Mouse (Mus musculus) frontal cortex, adult (tissue): ENCODE results near the gene Urgcp.
A peak's percentile ranks its signal among the peaks of the same experiment; 100 is the strongest.

Source experiments
- ATAC-seq: cut with Nextera tagmentation; 2 replicates; pipeline ENCODE4 v1.9.2; 2017; ENCODE audit warnings: mild to moderate bottlenecking, moderate library complexity, mixed read lengths; ENCODE audit not compliant: low TSS enrichment

Gene Urgcp

DNA sequence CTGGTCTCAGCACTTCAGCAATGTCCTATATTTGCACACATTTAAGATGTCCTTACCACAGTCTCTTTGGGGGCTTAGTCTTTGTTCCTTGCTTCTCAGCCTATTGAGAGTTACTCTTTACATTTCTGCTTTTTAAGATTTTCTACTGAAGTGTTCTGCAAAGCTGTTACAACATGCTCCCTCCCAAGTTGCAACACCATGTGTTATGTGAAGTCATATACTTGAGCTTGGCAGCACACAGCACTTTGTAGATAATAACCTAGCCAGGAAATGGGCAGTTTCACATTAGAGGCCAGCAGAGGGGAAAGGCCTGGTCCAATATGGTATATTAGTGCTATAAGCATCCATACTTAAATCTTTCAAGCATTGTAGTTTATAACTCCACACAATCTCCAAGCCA is 23.6 kb upstream of the Urgcp start:
- no peak for ATAC-seq

- no peak for ATAC-seq
Observed at GRCm38 (mm10) chr11:5782199-5782944, 20.2 kb upstream of the Urgcp start.

DNA sequence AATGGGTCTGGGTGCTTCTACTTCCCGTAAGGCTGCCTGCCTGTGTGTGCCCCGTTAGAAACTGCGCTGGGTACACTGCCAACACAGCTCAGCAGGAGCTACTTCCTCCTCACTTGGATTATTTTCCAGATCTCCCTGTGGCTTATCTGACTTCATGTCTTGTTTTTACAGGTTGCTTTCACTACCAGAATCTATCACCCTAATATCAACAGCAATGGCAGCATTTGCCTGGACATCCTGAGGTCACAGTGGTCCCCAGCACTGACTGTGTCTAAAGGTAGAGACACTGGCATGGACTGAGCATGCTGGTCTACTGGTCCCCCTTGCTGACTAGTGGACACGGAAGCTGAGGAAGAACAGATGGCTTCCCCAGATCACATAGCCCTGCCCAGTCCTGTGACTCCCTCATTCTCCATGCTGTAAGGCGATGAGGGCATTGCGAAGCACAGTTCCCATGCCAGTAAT is 17.9 kb upstream of the Urgcp start:
- ATAC-seq, result peak; percentile 52; the same call in 1 of the 2 replicates

DNA sequence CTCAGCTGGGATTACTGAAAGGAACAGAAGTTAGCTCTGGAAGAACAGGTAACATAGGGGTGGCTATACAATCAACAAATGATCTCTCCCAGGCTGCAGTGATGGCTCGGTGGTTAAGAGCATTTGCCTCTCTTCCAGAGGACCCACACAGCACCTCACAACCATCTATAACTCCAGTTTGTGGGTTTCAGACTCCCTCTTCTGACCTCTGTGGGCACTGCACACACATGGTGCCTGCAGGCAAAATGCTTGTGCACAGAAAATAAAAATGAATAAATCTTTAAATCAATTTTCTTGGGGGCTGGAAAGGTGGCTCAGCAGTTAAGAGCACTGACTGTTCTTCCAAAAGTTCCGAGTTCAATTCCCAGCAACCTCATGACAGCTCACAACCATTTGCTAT is 16.3 kb upstream of the Urgcp start:
- ATAC-seq, result no peak

DNA sequence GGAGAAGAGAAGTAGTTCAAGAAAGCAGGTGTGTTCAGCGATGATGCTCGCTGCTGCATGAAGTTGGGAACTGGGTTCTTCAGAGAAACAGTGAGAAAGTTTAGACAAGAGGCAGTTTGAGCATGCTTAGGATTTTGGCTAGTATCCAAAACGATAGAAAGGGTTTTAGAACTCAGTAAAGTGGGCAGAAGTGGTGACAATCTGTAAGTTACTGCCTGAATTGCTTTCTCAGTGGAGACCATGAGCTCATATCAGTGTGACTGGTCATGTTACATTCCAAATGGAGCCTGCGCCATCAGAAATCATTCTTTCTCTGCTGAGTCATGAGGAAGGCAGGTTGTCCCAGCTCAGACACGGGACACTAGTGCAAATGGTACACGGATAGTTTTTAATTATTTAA is 3.8 kb upstream of the Urgcp start:
- no peak for ATAC-seq

DNA sequence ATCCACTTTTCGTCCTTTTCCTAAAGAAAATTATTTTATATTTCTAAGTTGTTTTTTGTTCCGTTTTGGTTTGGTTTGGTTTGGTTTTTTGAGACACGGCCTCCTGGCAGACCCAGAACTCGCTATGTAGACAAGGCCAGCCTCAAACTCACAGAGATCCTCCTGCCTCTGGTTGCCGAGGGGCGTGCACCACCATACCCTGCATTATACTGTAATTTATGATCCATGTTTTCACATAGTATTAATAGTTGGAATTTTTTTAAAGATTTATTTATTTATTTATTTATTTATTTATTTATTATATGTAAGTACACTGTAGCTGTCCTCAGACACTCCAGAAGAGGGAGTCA is 432 bp upstream of the Urgcp start:
- ATAC-seq, result no peak

DNA sequence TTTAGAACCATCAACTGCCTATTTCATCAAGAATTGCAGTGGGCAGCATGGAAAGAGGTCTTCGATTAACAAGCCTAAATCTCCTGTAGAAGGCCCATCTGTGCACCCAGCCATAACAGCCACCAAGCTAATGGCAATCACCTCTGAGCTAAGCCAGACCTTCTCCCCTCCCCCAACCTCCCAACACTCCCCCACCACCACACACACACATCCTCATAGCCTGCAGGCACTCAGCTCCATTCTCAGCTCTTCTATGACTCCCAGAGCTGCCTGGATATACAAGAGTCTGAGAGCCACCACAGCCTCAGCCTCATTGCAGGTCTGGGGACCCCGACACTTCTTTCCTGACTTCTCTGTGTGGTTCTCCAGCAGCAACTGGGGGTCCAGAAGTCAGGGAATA is 8.4 kb downstream of the Urgcp start:
- no peak for ATAC-seq

- no peak for ATAC-seq
Observed at GRCm38 (mm10) chr11:5744951-5745350, 17.2 kb downstream of the Urgcp start.

- no peak for ATAC-seq
Observed at GRCm38 (mm10) chr11:5742106-5742505, 20.1 kb downstream of the Urgcp start.

DNA sequence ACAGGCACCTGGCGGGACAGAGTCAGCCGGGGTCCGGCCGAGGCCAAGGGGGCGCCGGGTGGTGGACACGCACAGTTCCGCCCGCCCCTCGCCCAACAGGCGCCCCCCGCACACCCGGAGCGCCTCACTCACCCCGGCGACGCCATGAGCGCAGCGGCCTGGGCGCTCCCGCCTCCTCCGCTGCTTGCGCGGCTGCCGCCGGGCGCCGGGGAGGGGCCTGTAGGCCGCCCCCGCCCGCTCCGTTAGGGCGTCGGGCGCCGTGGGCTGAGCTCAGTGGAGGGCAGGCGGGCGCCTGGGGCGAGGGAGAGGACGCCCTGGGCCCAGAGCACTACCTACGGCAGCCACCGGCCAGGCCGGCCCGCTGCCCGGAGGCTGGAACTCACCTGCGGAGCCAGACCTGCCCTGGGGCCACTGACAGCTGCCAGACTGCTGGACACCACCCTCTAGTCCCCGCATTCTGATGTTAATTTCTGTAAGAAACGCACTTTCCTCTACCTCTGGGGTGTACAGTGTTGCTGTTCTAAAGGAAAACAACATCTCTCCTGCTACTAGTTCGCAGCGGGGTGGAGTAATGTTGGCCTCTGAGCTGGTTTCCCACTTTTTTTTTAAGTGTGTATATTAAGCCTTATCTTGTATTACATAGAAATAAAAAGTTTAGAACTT is 21.1 kb downstream of the Urgcp start:
- ATAC-seq, result peak; percentile 93

GRCm38 (mm10) chr11:5740599-5740964 is 21.6 kb downstream of the Urgcp start:
- ATAC-seq, result peak; percentile 27

DNA sequence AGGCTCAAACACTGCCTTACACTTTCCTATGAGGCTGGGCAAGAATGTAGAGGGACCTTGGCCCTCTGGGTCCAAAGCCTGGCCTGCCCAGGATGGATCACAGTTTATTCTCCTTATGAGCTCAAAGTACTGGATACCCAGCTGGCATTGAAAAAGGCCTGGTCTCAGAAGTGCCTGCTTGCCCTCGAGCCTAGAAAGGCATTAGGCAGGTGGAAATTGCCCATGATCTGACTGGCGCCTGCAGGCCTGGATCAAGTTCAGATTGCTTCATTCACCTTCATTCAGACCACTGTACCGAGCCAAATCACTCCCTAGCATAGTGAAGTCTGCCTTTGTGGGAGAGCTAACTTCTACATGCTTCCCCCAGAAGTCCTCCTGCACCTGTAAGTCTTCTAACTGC is 22.3 kb downstream of the Urgcp start:
- no peak for ATAC-seq

- ATAC-seq, result no peak
Observed at GRCm38 (mm10) chr11:5738888-5739632, 23.1 kb downstream of the Urgcp start.

GRCm38 (mm10) chr11:5737137-5737536 is 25.0 kb downstream of the Urgcp start:
- ATAC-seq, result no peak

GRCm38 (mm10) chr11:5734323-5734722 is 27.9 kb downstream of the Urgcp start:
- no peak for ATAC-seq

DNA sequence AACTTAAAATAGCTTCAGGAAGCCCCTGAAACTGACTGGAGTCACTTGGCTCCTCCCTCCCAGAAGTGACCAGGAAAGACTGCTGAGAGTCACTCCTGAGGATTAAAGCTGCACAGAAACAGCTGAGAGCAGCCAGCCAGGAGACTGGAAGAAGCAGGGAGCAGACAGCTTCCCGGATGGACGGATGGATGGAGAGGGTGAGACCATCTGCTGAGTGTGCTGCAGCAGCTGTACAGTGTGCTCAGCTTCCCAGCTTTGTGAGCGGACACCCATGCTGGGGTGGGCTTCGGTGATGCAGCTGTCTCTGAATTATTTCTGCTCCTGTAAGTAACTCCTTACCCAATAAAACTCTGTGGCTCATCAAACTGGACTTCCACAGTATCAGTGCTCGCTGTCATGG is 29.8 kb downstream of the Urgcp start:
- peak; percentile 50 for ATAC-seq

DNA sequence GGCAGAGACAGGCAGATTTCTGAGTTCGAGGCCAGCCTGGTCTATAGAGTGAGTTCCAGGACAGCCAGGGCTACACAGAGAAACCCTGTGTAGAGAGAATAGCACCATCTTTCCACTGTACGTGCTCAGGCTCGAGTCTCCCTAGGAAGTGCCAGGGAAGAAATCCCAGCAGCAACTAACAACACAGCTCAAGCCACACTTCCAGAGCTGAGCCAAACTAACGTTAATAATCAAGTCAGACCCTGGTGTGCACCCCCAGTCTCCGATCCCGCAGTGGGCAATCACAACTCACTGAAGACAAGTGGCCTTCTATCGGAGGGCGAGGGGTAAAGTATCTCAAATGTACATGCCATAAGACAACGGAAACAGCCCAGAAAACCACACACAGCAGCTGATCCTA is 32.6 kb downstream of the Urgcp start:
- no peak for ATAC-seq

DNA sequence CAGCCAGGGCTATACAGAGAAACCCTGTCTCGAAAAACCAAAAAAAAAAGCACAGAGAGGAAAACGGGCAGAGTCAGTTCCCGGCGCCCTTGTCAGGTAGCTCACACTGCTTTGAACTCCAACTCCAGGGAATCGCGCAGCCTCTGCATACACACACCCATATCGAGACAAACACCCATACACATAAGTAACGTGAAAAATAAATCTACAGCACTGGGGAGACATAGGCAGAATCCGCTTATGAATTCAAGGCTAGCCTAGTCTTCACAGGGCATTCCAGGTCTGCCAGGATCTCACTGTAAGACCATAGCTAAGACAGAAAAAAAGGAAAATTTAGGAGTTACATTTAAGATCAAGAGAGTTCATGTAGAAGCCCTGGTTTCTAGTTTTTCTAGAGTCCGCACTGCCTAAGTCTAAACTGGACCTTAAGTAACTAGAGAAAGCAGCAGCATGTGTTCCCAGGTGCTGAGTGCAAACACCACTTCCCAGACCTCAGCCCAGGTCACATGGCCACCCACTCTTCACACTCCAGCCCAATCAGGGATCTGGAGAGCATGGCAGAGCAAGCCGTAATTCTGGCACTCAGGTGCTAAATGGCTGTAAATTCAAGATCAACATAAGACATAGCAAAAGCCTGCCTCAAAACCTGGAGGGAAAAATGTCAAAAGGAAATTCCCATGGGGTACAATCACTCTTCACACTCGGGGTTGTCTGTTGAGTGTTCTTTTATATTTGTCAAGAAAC is 43.4 kb downstream of the Urgcp start:
- ATAC-seq, result no peak

GRCm38 (mm10) chr11:5716938-5717705 is 45.1 kb downstream of the Urgcp start:
- ATAC-seq, result no peak

DNA sequence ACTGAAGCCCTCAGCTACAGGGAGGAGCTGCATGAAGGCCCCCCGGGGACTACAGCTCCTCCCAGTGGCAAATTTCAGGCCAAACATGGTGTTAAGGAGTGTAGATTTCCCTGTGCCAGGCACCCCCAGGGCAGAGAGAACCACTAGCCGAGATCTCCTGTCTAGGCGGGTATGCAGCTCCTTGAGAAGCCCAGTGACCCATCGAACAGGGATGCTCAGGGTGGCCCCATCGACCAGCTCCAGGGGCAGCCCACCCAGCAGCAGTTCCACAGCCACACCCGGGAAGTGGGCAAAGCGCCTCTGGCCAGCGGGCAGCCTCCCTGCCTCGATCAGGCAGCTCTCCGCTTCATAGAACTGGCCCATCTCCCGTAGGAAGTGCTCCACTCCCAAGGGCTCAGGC is 45.9 kb downstream of the Urgcp start:
- no peak for ATAC-seq

- no peak for ATAC-seq
Observed at GRCm38 (mm10) chr11:5715630-5716105, 46.5 kb downstream of the Urgcp start, which contains the start of gene Mrps24. Gene Mrps24, minus strand, starts transcription at chr11:5715680.
